Mouse (Mus musculus) limb, embryonic 10.5 days (tissue): ENCODE results near the gene Sval2. TPM values are rescaled to one million over a fixed set of nuclear protein-coding genes. Genes with fewer than 3 reads are reported as not detected.

ENCODE experiments used
- DNase-seq: peaks from one replicate; pipeline ENCODE4 v3.0.0-alpha.2; 2017; ENCODE audit warnings: low spot score
- H3K27ac ChIP-seq: fragments of 300-500 bp; sonication (generic); 2 replicates; pipeline ENCODE4 v1.5.1; 2016; ENCODE audit warnings: mild to moderate bottlenecking
- H3K27me3 ChIP-seq: fragments of 300-500 bp; sonication (generic); 2 replicates; pipeline ENCODE4 v1.6.1; 2016; ENCODE audit warnings: low read depth, mild to moderate bottlenecking; ENCODE audit not compliant: poor library complexity, severe bottlenecking
- H3K36me3 ChIP-seq: fragments of 300-500 bp; sonication (generic); 2 replicates; pipeline ENCODE4 v1.6.1; 2016; ENCODE audit warnings: mild to moderate bottlenecking, moderate library complexity
- H3K4me1 ChIP-seq: fragments of 300-500 bp; sonication (generic); 2 replicates; pipeline ENCODE4 v1.6.1; 2016
- H3K4me3 ChIP-seq: fragments of 300-500 bp; sonication (generic); 2 replicates; pipeline ENCODE4 v1.5.1; 2016; ENCODE audit warnings: mild to moderate bottlenecking, moderate library complexity
- H3K9me3 ChIP-seq: fragments of 300-500 bp; sonication (generic); replicated peaks from 2 replicates; pipeline ENCODE4 v1.6.1; 2016; ENCODE audit warnings: mild to moderate bottlenecking
- WGBS: fragments of 180-500 bp; shearing (Covaris S2); methylation state at CpG from one replicate; pipeline ENCODE4 v1.1.7; 2016; 5-methylcytosine and 5-hydroxymethylcytosine counted together
- polyA plus RNA-seq: library from polyadenylated mRNA; unstranded; fragments of >200 nt; fragmentation: Nextera tagmentation; extraction: Ambion mirVana; gene quantifications from 2 replicates; pipeline ENCODE4 v1.2.1, GENCODE M21; 2016

Sval2 gene
- not detected in 2 replicates for polyA plus RNA-seq

GRCm38 (mm10) chr6:41852689-41853088 lies at the start of gene Sval2:
Gene Sval2, plus strand, starts transcription at chr6:41852989.
- Histone ChIP-seq H3K27me3 (no peaks in the 10 kb centered on the region), H3K27ac (no peak within 1 kb of the TSS), H3K4me3 (no peak within 1 kb of the TSS), H3K9me3 (no peaks in the 10 kb centered on the region), H3K4me1 (no peaks in the 10 kb centered on the region), H3K36me3 (no peaks in the 10 kb centered on the region)
- WGBS = 87% methylated on average over 3 of the region's 3 CpGs
- no peak for DNase-seq

DNA sequence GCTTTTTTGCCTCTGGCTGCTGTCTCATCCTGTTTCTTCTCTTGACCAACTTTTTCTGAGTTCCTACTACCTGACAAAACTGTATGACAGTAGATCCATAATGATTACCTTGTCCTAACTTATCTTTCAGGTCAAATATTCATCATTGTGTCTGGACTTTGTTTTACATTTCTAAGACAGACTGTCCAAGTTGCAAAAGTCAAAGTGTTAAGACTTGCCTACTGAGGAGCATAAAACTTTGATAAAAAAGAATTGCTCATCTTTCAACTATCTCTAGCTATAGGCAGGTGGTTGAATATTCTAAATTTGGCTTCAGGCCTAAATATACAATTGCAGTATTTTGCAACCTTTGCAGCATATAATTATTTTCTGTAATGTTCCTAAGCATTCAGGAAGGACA lies 28.7 kb upstream of the Sval2 start:
- DNase-seq = no peak
- no peak overlapping the region for H3K27ac ChIP-seq
- no peak overlapping the region for H3K4me3 ChIP-seq
- no peaks in the 10 kb centered on the region for H3K36me3 ChIP-seq
- H3K9me3 ChIP-seq = no peaks in the 10 kb centered on the region
- no peaks in the 10 kb centered on the region for H3K4me1 ChIP-seq
- no peaks in the 10 kb centered on the region for H3K27me3 ChIP-seq

DNA sequence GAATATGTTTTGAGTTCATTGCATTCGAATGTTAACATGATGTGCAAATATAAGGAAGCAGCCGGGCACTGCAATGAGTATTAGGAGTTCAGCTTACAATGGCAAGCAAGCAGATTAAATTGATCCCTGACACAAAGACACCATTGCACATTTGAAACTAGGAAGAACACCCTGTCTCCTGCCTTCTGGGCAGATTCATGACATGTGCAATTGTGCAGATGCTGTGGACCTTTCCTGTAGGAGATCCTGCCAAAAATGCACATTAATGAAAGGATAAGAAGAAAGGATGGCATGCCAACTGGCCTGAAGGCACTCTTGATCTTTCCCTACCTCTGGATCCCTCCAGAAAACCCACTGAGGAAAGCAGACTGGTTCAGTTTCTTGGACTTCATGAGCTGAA lies 23.3 kb upstream of the Sval2 start:
- WGBS = 90% methylated on average over 2 of the region's 2 CpGs
- H3K4me3 ChIP-seq = no peak overlapping the region
- no peaks in the 10 kb centered on the region for H3K27me3 ChIP-seq
- H3K9me3 ChIP-seq = no peaks in the 10 kb centered on the region
- H3K27ac ChIP-seq = no peak overlapping the region
- DNase-seq = no peak
- no peaks in the 10 kb centered on the region for H3K36me3 ChIP-seq
- H3K4me1 ChIP-seq = no peaks in the 10 kb centered on the region

- Histone ChIP-seq H3K36me3 (no peaks in the 10 kb centered on the region), H3K9me3 (no peaks in the 10 kb centered on the region), H3K4me1 (no peaks in the 10 kb centered on the region), H3K27me3 (no peaks in the 10 kb centered on the region), H3K4me3 (no peak within 1 kb of the TSS), H3K27ac (no peak within 1 kb of the TSS)
- 90% methylated on average over 2 of the region's 2 CpGs for WGBS
- DNase-seq = no peak
Measured at GRCm38 (mm10) chr6:41847235-41847634, 5.6 kb upstream of the Sval2 start, which contains the start of gene Pip. Gene Pip, plus strand, starts transcription at chr6:41847535.

- H3K4me3 ChIP-seq = no peak overlapping the region
- no peaks in the 10 kb centered on the region for H3K27me3 ChIP-seq
- 81% methylated on average over 2 of the region's 2 CpGs for WGBS
- H3K36me3 ChIP-seq = no peaks in the 10 kb centered on the region
- H3K9me3 ChIP-seq = no peaks in the 10 kb centered on the region
- H3K4me1 ChIP-seq = no peaks in the 10 kb centered on the region
- no peak overlapping the region for H3K27ac ChIP-seq
- DNase-seq = no peak
Measured at GRCm38 (mm10) chr6:41864038-41864437, 11.2 kb downstream of the Sval2 start.

DNA sequence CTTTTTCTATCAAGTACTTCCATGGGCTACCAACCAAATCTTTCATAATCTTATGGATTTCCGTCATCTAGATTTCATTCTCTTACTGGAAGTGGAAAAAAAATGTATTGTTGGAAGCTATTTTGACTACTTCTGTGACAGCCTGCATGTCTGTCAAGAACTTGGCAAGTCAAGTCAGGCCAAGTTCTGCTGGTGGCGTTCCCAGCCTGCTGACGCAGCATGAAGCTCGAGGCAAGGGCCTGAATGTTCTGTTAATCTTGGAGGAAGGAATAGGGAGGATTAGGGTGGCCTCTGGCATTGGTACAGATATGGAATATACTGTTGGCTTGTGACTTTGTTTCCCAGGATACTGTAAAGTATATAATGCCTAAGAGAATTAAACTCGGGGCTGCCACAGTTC lies 58.8 kb downstream of the Sval2 start:
- Histone ChIP-seq H3K4me3 (no peak overlapping the region), H3K36me3 (no peaks in the 10 kb centered on the region), H3K4me1 (no peaks in the 10 kb centered on the region), H3K27ac (no peak overlapping the region), H3K27me3 (no peaks in the 10 kb centered on the region), H3K9me3 (no peaks in the 10 kb centered on the region)
- no peak for DNase-seq
- WGBS = 83% methylated on average over 5 of the region's 5 CpGs

Other genes with a start within 250 kb of the Sval2 start
- gene Ephb6, start 247.5 kb upstream of the Sval2 start, polyA plus RNA-seq = 15.1 and 19.1 TPM in 2 replicates
- 0.21 and 0.31 TPM in 2 replicates for gene Trpv6, start 216.6 kb upstream of the Sval2 start, polyA plus RNA-seq
- not detected in 2 replicates for gene Trpv5, start 172.2 kb upstream of the Sval2 start, polyA plus RNA-seq
- gene Llcfc1, start 168.6 kb upstream of the Sval2 start, polyA plus RNA-seq = not detected in 2 replicates
- 7.0 TPM in 2 replicates for gene Kel, start 148.7 kb upstream of the Sval2 start, polyA plus RNA-seq
- gene Olfr459, start 77.8 kb upstream of the Sval2 start, polyA plus RNA-seq = not detected in 2 replicates
- not detected in 2 replicates for gene Pip, start 5.5 kb upstream of the Sval2 start, polyA plus RNA-seq
- gene Sval1, start 98.6 kb downstream of the Sval2 start, polyA plus RNA-seq = not detected in 2 replicates
- not detected in 2 replicates for gene Sval3, start 115.2 kb downstream of the Sval2 start, polyA plus RNA-seq
- gene Sva, start 185.4 kb downstream of the Sval2 start, polyA plus RNA-seq = not detected in 2 replicates